Mouse (Mus musculus): ENCODE results near the gene Ulk1.

Ulk1 gene

GRCm38 (mm10) chr5:110809667-110810325, at the start of gene Ulk1:
Gene Ulk1, minus strand, starts transcription at chr5:110810097.
- peak; percentile 100 for DNase-seq (ENCODE audit: low spot score in 2 of 2)

GRCm38 (mm10) chr5:110859013-110859650, 49.2 kb upstream of the Ulk1 start:
- DNase-seq (ENCODE audit: low spot score in 2 of 2), result no peak

DNA sequence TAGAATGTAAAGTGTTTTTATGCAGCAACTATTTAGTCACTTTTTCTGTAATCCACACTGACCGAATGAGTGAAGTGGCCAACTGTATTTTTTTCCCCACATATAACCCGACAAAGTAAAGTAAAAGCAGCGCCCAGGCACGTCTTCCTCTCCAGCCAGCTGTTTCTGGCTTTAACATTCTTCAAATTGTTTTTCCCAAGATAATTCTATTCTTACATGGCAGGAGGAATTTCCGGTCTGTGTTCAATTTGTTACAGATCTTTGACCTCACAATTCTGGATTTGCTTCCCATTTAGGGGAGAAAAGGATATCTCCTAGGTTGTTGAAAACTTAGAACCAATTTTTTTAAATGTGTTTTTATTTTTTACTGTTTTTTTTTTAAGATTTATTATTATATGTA, 47.2 kb upstream of the Ulk1 start:
- no peak for DNase-seq (ENCODE audit: low spot score in 2 of 2)

GRCm38 (mm10) chr5:110852990-110853389, 43.1 kb upstream of the Ulk1 start:
- no peak for DNase-seq (ENCODE audit: low spot score in 2 of 2)

DNA sequence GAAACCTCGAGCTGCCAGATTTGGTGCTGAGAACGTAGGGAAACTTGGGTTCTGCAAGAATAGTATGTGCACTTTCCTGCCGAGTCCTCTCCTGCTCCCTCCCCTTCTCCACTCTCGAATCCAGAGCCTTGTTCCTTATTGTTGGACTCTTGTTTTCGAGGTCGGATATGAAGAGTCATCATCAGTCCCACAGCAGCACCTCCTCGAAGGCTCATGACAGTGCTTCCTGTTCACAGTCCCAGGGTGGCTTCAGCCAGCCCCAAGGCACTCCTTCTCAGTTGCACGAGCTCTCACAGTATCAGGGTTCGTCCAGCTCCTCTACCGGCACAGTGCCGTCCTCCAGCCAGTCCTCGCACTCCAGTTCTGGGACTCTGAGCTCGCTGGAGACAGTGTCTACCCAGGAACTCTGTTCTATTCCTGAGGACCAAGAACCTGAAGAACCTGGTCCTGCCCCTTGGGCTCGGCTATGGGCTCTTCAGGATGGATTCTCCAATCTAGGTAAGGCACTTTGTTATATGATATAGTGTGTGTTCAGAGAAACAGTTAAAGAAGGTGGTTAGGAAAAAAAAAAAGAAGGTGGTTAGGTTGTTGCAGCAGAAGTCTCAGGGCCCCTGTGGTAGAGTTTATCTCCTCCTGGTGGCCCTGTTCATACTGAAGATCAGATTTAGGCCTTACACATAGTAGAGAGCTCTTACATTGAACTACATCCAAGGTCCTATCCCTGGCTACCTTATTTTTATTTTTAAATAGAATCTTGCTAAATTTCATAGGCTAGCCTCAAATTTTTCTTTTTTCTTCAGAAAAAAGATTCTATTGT, 31.4 kb upstream of the Ulk1 start:
- DNase-seq (ENCODE audit: low spot score in 2 of 2), result no peak

GRCm38 (mm10) chr5:110840465-110840864, 30.6 kb upstream of the Ulk1 start:
- DNase-seq (ENCODE audit: low spot score in 2 of 2), result peak; percentile 34 to 69

- peak; percentile 97 to 99 for DNase-seq (ENCODE audit: low spot score in 2 of 2)
These were observed 29.9 kb upstream of the Ulk1 start, which contains the start of the genes Hscb and Chek2 for GRCm38 (mm10) chr5:110839678-110840365. Gene Hscb, minus strand, starts transcription at chr5:110839777. Gene Chek2, plus strand, starts transcription at chr5:110839979.

DNA sequence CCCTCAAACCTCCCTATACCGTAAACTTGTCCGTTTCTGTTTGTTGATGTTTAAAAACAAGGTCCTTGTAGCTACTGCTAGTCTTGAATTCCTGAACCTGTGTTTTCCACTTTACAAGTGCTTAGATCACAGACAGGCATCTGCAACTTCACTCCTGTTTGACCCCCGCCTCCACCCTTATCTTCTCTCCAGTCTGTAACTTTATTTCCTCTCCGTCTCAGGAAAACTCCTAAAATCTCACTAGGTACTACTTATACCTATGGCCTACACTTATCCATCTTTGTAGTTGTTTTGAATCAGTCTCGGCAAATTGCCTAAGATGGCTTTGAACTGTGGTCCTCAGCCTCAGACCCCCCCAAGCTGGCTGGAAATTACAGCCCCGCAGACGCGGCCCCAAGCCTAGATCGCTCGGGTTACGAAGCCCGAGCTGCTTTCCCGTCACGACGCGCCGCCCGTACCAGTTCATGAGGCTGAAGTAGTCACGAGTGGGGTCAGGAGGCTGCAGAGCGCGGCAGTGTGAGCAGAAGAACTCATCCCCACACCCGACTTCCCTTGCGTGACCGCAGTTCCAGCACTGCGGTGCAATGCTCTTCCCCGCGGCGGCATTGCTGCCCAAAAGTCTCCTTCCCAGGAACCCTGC, 29.3 kb upstream of the Ulk1 start:
- DNase-seq (ENCODE audit: low spot score in 2 of 2), result peak; percentile 16 to 54

DNA sequence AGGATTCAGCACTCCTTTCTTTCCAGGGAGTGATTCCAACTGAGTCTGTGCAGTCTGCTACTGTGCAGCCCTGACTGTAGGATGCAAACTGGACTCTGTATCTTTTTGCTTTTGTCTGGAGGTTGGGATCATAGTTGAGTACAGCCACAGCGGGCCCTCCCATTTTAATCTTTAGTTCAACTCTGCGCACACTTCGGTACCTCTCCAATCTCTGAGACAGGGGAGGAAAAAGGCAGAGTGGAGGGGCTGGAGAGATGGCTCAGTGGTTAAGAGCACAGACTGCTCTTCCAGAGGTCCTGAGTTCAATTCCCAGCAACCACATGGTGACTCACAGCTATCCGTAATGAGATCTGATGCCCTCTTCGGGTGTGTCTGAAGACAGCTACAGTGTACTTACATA, 28.1 kb upstream of the Ulk1 start:
- peak in 1 of 2 experiments; percentile 8 for DNase-seq (ENCODE audit: low spot score in 2 of 2)

- peak; percentile 55 to 76 for DNase-seq (ENCODE audit: low spot score in 2 of 2)
These were observed 26.1 kb upstream of the Ulk1 start for GRCm38 (mm10) chr5:110835959-110836358.

DNA sequence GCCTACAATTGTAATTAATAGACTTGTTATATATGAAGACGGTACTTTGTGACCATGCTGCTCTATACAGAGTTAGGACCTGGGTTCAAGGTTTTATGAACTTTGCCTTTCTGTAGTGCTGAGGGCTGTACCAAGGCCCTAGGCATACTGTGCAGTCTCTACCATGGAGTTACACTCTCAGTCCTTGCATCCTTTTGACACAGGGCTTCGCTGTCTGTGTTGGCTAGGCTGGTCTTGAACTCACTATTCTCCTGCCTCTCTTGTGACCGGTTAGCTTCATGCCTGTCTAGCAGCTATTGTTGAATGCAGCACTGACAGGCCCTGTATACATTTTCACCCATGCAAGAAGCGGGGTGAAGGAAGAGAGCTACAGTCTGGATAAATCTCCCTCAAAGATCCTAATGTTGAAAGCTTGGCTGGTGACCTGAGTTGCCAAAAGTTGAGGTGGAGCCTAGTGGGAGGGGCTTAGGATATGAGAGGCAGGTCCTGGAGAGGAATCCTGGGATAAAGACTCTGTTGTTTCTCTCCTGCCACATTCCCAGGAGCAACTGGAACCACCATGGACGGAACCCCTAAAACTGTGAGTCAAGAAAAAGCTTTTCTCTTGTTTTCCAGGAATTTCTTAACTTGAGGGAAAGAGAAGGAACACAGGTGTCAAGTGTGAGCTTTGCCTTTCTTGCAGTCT, 21.3 kb upstream of the Ulk1 start:
- DNase-seq (ENCODE audit: low spot score in 2 of 2), result no peak

DNA sequence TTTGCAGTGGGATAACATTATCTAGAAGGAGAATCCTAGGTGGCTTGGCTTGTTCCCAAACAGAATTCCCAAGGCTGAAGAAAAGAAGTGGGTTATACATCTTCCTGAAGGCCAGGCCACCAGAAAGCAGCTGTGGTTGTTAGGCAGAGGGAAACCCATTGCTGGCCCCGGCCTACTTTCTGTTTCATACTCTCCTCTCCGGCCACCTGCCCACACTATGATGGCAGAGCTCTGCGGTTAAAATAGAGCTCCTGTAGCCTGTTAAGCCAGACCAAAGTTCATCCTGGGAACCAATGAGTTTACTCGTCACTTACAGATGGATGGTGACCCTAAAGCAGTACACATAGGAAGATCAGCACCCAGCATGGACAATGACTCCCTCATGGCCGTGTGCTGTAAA, 17.7 kb upstream of the Ulk1 start:
- no peak for DNase-seq (ENCODE audit: low spot score in 2 of 2)

- no peak for DNase-seq (ENCODE audit: low spot score in 2 of 2)
These were observed 17.0 kb upstream of the Ulk1 start for GRCm38 (mm10) chr5:110826781-110827495.

GRCm38 (mm10) chr5:110824421-110824820, 14.5 kb upstream of the Ulk1 start:
- no peak for DNase-seq (ENCODE audit: low spot score in 2 of 2)

GRCm38 (mm10) chr5:110808821-110809666, 853 bp downstream of the Ulk1 start:
- DNase-seq (ENCODE audit: low spot score in 2 of 2), result no peak

- peak; percentile 72 to 81 for DNase-seq (ENCODE audit: low spot score in 2 of 2)
These were observed 1.8 kb downstream of the Ulk1 start for GRCm38 (mm10) chr5:110808061-110808631.

GRCm38 (mm10) chr5:110807453-110807852, 2.4 kb downstream of the Ulk1 start:
- DNase-seq (ENCODE audit: low spot score in 2 of 2), result no peak

DNA sequence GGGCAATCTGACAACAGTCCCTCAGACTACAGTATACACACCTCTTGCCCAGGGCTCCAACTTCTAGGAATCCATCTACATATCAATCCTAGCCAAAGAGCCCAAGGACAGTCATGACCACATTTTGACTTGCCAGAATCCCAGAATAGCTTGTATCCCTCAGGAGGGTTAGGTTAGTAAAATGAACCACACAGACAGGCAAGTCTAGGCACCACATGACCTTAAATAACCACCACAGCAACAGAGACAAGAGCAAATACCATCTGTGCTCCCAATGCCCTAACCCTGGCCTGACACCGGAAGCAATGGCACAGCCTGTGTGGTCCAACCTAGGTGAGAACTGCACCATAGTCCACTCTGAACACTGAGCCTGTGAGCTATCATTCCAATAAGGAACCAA, 3.2 kb downstream of the Ulk1 start:
- DNase-seq (ENCODE audit: low spot score in 2 of 2), result no peak

- no peak for DNase-seq (ENCODE audit: low spot score in 2 of 2)
These were observed 3.7 kb downstream of the Ulk1 start for GRCm38 (mm10) chr5:110806154-110806553.

Data from spleen, postnatal 36 days (tissue).